Mouse (Mus musculus): Measurements from ENCODE around the gene Tm9sf3. TPM values are rescaled to one million over a fixed set of nuclear protein-coding genes. Genes with fewer than 3 reads are reported as not detected.
"Not testable (repeated sequence)": the region's sequence is repeated elsewhere in the genome, so short reads cannot be mapped to it uniquely, and the experiment has no call there.

The Tm9sf3 gene
- 96.0 and 99.0 TPM in 2 replicates for polyA plus RNA-seq (2016; fragmentation: Nextera tagmentation; extraction: Ambion mirVana)

DNA sequence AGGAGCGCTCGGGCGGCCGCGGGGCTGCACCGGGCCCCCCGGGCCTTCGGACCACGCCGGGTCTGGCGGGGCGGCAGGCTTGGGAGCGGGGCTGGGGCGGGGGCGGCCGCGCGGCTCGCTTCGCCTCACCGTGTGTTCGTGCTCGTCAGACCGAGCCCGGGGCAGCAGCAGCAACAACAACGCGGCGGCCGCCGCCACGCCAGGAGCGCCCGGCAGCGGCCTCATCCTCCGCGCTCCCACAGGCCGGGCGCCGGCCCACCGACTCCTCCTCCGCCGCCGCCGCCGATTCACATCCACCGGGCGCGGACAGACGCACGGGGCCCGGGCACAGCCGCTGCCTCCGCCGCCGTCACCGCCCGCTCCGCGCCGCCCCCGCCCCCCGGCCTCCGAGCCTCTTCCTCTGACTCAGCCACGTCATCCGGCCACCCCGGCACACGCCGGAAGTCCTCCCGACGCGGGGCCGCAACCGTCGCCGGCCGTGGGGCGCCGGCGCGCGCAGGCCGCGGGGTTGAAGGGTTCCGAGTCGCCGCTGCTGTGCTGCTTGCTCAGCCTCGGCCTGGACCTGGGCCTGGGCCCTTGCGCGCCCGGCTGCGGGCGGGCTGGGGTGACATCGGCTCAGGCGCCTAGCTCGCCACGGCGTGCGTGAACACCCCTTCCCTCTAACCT lies at the start of gene Tm9sf3:
Gene Tm9sf3 (minus strand): TSS at position 368 of the 666 bp plus-strand sequence.
- Histone ChIP-seq H3K9me3 (replicated peaks) (no peaks in the 10 kb centered on the region), H3K36me3 (no peaks in the 10 kb centered on the region; the same call in 1 of the 2 replicates), H3K27me3 (ENCODE audit: low read depth, poor library complexity, severe bottlenecking) (no peaks in the 10 kb centered on the region), H3K4me3 (peak within 1 kb of the TSS; percentile 96), H3K4me1 (peaks cover 39% of the 10 kb centered on the region), H3K27ac (replicated peaks) (peak within 1 kb of the TSS; percentile 97)
- WGBS = under 1% methylated on average over 96 of the region's 98 CpGs
- peak; percentile 86 for DNase-seq (ENCODE audit: low spot score)

DNA sequence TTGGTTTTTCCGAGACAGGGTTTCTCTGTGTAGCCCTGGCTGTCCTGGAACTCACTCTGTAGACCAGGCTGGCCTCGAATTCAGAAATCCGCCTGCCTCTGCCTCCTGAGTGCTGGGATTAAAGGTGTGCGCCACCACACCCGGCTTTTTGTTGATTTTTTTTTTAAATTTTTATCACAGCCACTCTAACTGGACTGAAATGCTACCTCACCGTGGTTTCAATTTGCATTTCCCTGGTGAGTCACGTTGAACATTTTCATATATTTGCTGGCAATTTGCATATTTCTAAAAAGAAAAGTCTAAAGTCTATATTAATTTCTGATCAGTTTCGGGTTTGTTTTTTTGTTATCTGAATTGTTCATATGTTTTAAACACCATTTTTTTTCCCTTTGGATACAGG lies 48.8 kb upstream of the Tm9sf3 start:
- not testable (repeated sequence) for DNase-seq (ENCODE audit: low spot score); H3K4me3 ChIP-seq; H3K36me3 ChIP-seq; H3K27ac ChIP-seq (replicated peaks); H3K27me3 ChIP-seq (ENCODE audit: low read depth, poor library complexity, severe bottlenecking); H3K9me3 ChIP-seq (replicated peaks)
- H3K4me1 ChIP-seq = peaks cover 16% of the 10 kb centered on the region
- 89% methylated on average over 8 of the region's 8 CpGs for WGBS

DNA sequence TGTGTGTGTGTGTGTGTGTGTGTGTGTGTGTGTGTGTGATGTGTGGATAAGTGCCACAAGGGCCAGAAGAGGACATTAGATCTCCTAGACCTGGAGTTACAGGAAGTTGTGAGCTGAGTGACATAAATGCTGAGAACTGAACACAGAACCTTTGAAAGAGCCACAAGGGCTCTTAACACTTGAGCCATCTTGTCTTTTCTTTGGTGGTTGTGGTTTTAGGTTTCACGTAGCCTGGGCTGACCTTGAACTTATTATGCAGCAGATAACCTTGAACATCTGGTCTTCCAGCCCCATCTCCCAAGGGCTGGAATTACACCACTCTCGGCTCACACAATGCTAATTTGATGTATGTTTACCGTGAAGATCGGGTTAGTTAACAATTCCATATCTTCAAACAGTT lies 48.2 kb upstream of the Tm9sf3 start:
- Histone ChIP-seq H3K4me1 (peaks cover 11% of the 10 kb centered on the region), H3K27ac (replicated peaks) (no peak overlapping the region), H3K27me3 (ENCODE audit: low read depth, poor library complexity, severe bottlenecking) (no peaks in the 10 kb centered on the region; the same call in 1 of the 2 replicates), H3K36me3 (no peaks in the 10 kb centered on the region), H3K4me3 (no peak overlapping the region), H3K9me3 (replicated peaks) (no peaks in the 10 kb centered on the region)
- DNase-seq (ENCODE audit: low spot score) = no peak
- WGBS = 81% methylated on average over 4 of the region's 4 CpGs

DNA sequence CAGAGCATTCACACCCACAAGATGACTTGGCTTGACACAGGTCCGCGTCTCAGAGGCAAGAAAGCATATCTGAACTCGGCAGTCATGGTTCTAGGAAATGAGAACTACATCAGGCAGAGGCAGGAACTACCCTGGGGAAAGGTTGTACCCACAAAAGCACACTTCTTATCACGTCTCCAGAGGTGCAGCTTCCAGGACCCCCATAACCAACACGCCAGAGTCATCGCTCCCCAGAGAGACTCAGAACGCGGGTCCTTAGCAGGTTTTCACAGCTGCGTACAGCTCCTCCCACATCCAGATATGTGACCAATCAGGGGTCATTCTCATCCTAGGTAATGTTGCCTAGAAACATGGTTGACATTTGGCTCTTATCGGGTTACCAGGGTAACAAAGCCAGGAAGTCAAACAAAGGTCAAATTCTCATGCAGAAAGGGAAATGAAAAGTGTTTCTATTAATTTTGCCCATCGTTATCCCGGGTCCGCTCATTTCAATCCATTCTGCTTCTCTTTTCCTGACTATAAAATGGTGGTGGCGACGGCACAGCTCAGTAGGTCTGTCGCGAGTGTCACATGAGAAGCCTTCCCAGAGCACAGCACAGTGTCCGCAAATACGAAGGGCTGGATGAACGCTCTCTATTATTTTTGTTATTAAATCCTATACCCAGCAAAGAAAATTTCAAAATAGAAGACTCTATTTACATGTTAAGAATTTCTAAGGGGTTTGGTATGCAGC lies 47.3 kb upstream of the Tm9sf3 start:
- peak; percentile 36 for DNase-seq (ENCODE audit: low spot score)
- Histone ChIP-seq H3K9me3 (replicated peaks) (no peaks in the 10 kb centered on the region), H3K4me1 (peaks cover 9% of the 10 kb centered on the region), H3K27me3 (ENCODE audit: low read depth, poor library complexity, severe bottlenecking) (no peaks in the 10 kb centered on the region; the same call in 1 of the 2 replicates), H3K27ac (replicated peaks) (no peak overlapping the region), H3K36me3 (no peaks in the 10 kb centered on the region), H3K4me3 (peak overlapping the region; percentile 45)
- WGBS = 33% methylated on average over 20 of the region's 20 CpGs

DNA sequence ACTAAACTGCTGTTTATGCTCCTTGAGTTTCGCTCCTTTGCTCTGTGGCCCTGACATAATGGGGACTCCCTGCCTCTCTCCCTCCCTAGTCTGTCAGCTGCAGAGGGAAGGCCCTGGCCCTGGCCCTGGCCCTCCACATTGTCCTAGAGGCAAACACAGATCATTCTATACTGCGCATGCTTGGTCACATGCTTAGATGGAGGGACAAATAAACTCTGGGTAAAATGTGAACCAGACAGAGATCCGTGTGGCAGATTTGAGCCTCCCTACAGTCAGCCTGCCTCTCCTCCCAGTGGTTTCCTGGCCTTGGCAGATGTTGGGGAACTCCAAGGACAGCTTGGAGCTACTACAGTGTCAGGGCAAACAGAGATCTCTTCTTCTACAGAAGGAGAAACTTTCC lies 40.1 kb upstream of the Tm9sf3 start:
- no peaks in the 10 kb centered on the region for H3K36me3 ChIP-seq
- 81% methylated on average over 3 of the region's 3 CpGs for WGBS
- H3K27me3 ChIP-seq (ENCODE audit: low read depth, poor library complexity, severe bottlenecking) = no peaks in the 10 kb centered on the region; the same call in 1 of the 2 replicates
- no peak overlapping the region for H3K27ac ChIP-seq (replicated peaks)
- no peak for DNase-seq (ENCODE audit: low spot score)
- no peak overlapping the region for H3K4me3 ChIP-seq
- H3K9me3 ChIP-seq (replicated peaks) = no peaks in the 10 kb centered on the region
- peaks cover 14% of the 10 kb centered on the region; the same call in 1 of the 2 replicates for H3K4me1 ChIP-seq

DNA sequence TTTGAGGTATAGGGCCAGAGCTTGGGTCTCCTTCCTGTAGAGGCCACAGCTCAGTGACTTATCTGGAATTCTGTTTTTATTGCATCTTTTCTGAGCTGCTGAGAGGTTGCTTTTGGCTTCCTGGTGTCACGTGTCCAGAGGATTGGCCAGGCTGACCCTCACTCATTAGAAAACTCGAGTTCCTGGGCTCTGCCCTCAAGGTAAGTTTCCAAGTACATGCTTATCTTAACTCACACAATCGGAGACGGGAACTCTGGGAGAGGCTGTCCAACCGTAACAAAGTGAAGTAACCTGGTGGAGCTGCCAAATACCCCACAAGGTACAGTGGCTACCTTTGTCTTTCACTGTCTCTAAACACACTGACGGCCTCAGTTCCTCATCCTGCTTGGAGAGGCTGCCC lies 39.6 kb upstream of the Tm9sf3 start:
- Histone ChIP-seq H3K27ac (replicated peaks) (no peak overlapping the region), H3K36me3 (no peaks in the 10 kb centered on the region), H3K4me1 (peaks cover 14% of the 10 kb centered on the region; the same call in 1 of the 2 replicates), H3K4me3 (no peak overlapping the region), H3K9me3 (replicated peaks) (no peaks in the 10 kb centered on the region), H3K27me3 (ENCODE audit: low read depth, poor library complexity, severe bottlenecking) (no peaks in the 10 kb centered on the region; the same call in 1 of the 2 replicates)
- 83% methylated on average over 6 of the region's 6 CpGs for WGBS
- no peak for DNase-seq (ENCODE audit: low spot score)

DNA sequence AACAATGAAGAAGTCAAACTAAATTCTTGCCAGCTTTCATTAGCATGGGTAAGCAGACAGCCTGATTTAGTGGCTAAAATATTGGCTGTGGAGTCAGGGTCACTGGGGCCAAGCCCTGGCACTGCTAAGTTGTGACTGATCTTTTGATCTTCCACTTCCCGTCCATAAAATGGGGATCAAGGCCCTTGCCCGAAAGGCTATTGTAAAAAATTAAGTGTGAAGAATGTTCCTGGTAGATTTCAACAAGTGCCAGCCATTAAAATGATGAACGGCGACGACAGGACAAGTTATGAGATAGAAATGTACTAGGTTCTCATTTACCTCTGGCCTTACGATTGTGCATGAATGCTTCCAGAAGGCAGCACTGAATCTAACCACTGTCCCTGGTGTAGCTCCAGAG lies 38.1 kb upstream of the Tm9sf3 start:
- Histone ChIP-seq H3K27ac (replicated peaks) (no peak overlapping the region), H3K9me3 (replicated peaks) (no peaks in the 10 kb centered on the region), H3K4me3 (no peak overlapping the region), H3K27me3 (ENCODE audit: low read depth, poor library complexity, severe bottlenecking) (no peaks in the 10 kb centered on the region), H3K4me1 (peaks cover 14% of the 10 kb centered on the region; the same call in 1 of the 2 replicates), H3K36me3 (no peaks in the 10 kb centered on the region)
- no peak for DNase-seq (ENCODE audit: low spot score)
- 83% methylated on average over 6 of the region's 6 CpGs for WGBS

DNA sequence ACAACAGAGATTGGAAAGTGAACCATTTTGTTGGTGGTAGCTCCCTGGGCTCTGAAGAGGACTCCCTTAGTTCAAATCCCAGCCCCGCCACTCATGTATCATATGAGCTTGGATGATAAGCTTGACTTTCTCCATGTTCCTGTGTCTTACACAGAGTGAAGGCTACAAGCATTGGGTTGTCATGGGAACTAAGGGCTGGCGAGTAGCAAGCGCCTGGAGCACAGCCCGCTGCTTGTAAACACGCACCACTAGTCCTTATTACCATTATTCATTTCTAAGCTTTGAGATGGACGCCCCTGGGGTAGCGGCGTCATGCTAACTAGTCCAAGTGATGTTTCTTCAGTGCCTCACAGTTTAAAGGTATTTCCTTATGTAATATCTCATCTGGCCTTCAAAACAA lies 35.6 kb upstream of the Tm9sf3 start:
- H3K27ac ChIP-seq (replicated peaks) = no peak overlapping the region
- 90% methylated on average over 8 of the region's 8 CpGs for WGBS
- no peaks in the 10 kb centered on the region for H3K27me3 ChIP-seq (ENCODE audit: low read depth, poor library complexity, severe bottlenecking)
- DNase-seq (ENCODE audit: low spot score) = no peak
- peaks cover 14% of the 10 kb centered on the region; the same call in 1 of the 2 replicates for H3K4me1 ChIP-seq
- no peaks in the 10 kb centered on the region for H3K36me3 ChIP-seq
- H3K9me3 ChIP-seq (replicated peaks) = no peaks in the 10 kb centered on the region
- H3K4me3 ChIP-seq = no peak overlapping the region

DNA sequence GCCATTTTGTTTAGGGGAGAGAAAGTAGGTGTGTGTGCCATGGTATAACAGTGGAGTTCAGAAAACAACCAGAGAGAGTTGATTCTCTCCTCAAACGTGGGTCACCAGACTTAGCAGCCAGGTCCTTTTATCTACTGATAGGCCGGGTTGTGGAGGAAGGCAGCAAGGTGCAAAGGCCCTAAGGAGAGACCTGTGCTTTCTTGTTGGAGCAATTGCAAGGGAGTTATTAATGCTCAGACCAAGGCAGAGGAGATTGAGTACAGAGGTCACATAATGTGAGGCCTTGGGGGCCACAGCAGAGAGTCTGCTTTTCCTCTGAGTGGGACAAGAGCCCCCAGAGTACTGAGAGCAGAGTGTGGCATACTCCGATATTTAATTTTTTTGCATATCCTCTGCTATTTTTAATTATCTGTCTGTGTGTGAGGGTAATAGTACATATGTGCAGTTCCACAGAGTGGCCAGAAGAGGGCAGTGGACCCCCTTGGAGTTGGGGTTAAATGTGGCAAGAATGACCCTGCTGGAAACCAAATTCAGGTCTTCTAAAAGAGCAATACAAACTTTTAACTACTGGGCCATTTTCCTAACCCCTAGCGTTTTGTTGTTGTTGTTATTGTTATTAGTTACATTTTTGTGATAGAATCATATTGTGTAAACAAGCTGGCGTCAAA lies 27.3 kb upstream of the Tm9sf3 start:
- no peak for DNase-seq (ENCODE audit: low spot score)
- H3K9me3 ChIP-seq (replicated peaks) = no peaks in the 10 kb centered on the region
- WGBS = 57% methylated on average over 5 of the region's 5 CpGs
- no peaks in the 10 kb centered on the region for H3K4me1 ChIP-seq
- H3K4me3 ChIP-seq = no peak overlapping the region
- H3K36me3 ChIP-seq = no peaks in the 10 kb centered on the region
- no peak overlapping the region for H3K27ac ChIP-seq (replicated peaks)
- H3K27me3 ChIP-seq (ENCODE audit: low read depth, poor library complexity, severe bottlenecking) = no peaks in the 10 kb centered on the region; the same call in 1 of the 2 replicates

DNA sequence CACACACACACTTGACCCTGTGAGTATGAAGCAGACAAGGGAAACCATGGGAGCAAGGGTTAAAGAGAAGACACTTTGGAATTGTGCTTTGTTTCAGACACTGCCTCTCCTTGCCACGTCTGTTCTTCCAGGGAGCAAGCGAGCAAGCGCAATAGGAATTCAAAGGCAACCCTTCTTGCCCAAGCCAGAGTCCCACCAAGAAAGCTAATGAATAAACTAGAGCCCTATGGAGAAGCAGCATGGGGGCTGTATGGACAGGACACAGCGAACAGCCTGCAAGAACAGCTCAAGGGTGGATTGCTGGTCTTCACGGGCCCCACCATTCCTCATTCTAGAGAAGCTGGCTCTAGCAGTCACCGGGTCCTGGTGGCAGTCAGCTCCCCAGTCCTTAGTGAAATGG lies 24.8 kb upstream of the Tm9sf3 start:
- Histone ChIP-seq H3K27ac (replicated peaks) (no peak overlapping the region), H3K9me3 (replicated peaks) (no peaks in the 10 kb centered on the region), H3K4me3 (no peak overlapping the region), H3K4me1 (no peaks in the 10 kb centered on the region), H3K36me3 (no peaks in the 10 kb centered on the region), H3K27me3 (ENCODE audit: low read depth, poor library complexity, severe bottlenecking) (no peaks in the 10 kb centered on the region; the same call in 1 of the 2 replicates)
- DNase-seq (ENCODE audit: low spot score) = no peak
- 78% methylated on average over 6 of the region's 6 CpGs for WGBS

DNA sequence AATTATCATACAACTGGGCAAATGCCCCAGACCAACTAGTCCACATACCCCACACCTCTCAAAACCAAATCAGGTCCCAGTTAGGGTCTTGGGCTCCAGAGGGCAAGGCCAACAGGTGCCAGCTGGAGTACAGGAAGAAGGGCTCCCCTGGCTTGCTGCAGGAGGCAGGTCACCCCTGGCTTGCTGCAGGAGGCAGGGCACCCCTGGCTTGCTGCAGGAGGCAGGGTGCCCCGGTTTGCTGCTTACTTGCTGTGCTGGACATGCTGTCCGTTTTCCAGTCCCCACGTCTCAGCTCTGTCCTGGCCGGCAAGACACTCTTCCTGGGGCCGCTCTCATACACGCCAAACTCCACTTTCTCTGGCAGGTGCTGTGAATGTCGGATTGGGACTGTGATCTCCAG lies 23.4 kb upstream of the Tm9sf3 start:
- H3K27me3 ChIP-seq (ENCODE audit: low read depth, poor library complexity, severe bottlenecking) = peaks cover 3% of the 10 kb centered on the region; the same call in 1 of the 2 replicates
- H3K4me1 ChIP-seq = no peaks in the 10 kb centered on the region
- 87% methylated on average over 7 of the region's 7 CpGs for WGBS
- H3K9me3 ChIP-seq (replicated peaks) = no peaks in the 10 kb centered on the region
- H3K36me3 ChIP-seq = no peaks in the 10 kb centered on the region
- no peak for DNase-seq (ENCODE audit: low spot score)
- no peak overlapping the region for H3K27ac ChIP-seq (replicated peaks)
- no peak overlapping the region for H3K4me3 ChIP-seq

DNA sequence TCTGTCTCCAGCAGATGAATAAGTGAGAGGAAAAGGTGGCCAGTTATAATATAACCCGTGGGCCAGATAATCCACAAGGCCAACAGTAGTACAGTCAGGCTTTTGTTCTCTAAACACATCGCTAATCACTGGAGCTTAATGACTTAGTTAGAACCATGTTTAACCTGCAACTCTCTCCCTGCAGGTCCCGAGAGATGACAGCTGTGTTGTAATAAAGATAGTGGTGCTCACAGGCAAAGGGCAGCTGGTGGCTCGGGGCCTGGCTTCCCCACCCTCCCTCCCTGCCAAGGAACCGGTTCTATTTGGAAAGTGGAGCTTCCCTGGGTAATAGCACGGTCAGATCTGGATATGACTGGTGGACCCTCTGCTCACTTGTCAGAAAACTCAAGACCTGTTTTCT lies 20.7 kb upstream of the Tm9sf3 start:
- no peak overlapping the region for H3K4me3 ChIP-seq
- H3K4me1 ChIP-seq = no peaks in the 10 kb centered on the region
- WGBS = 78% methylated on average over 6 of the region's 6 CpGs

More for the DNA sequence above, 20.7 kb upstream of the Tm9sf3 start:
- no peak for DNase-seq (ENCODE audit: low spot score)
- peaks cover 6% of the 10 kb centered on the region; the same call in 1 of the 2 replicates for H3K27me3 ChIP-seq (ENCODE audit: low read depth, poor library complexity, severe bottlenecking)
- H3K36me3 ChIP-seq = no peaks in the 10 kb centered on the region
- no peaks in the 10 kb centered on the region for H3K9me3 ChIP-seq (replicated peaks)
- no peak overlapping the region for H3K27ac ChIP-seq (replicated peaks)
